Mouse (Mus musculus) embryonic facial prominence, embryonic 10.5 days (tissue): Measurements from ENCODE around the gene Tnp1. TPM values are rescaled to one million over a fixed set of nuclear protein-coding genes. Genes with fewer than 3 reads are reported as not detected.

Source experiments
- DNase-seq: peaks from one replicate; pipeline ENCODE4 v3.0.0-alpha.2; 2017; ENCODE audit warnings: low spot score
- H3K27ac ChIP-seq: fragments of 300-500 bp; sonication (generic); replicated peaks from 2 replicates; pipeline ENCODE4 v1.5.1; 2016; ENCODE audit warnings: mild to moderate bottlenecking
- H3K27me3 ChIP-seq: fragments of 300-500 bp; sonication (generic); replicated peaks from 2 replicates; pipeline ENCODE4 v1.6.1; 2016; ENCODE audit warnings: low read depth, mild to moderate bottlenecking; ENCODE audit not compliant: poor library complexity, severe bottlenecking
- H3K36me3 ChIP-seq: fragments of 300-500 bp; sonication (generic); replicated peaks from 2 replicates; pipeline ENCODE4 v1.6.1; 2016; ENCODE audit warnings: mild to moderate bottlenecking, moderate library complexity
- H3K4me1 ChIP-seq: fragments of 300-500 bp; sonication (generic); 2 replicates; pipeline ENCODE4 v1.6.1; 2016
- H3K4me3 ChIP-seq: fragments of 300-500 bp; sonication (generic); 2 replicates; pipeline ENCODE4 v1.5.1; 2016; ENCODE audit warnings: mild to moderate bottlenecking, moderate library complexity
- H3K9me3 ChIP-seq: fragments of 300-500 bp; sonication (generic); 2 replicates; pipeline ENCODE4 v1.6.1; 2016; ENCODE audit warnings: mild to moderate bottlenecking
- WGBS: fragments of 180-500 bp; shearing (Covaris S2); methylation state at CpG from one replicate; pipeline ENCODE4 v1.1.7; 2016; 5-methylcytosine and 5-hydroxymethylcytosine counted together
- polyA plus RNA-seq: library from polyadenylated mRNA; unstranded; fragments of >200 nt; fragmentation: Nextera tagmentation; extraction: Ambion mirVana; gene quantifications from 2 replicates; pipeline ENCODE4 v1.2.1, GENCODE M21; 2016

The Tnp1 gene
- polyA plus RNA-seq, result not detected in 2 replicates

- 91% methylated on average over 12 of the region's 12 CpGs for WGBS
- no peak within 1 kb of the TSS for H3K4me3 ChIP-seq
- H3K27ac ChIP-seq, result no peak within 1 kb of the TSS
- no peaks in the 10 kb centered on the region for H3K9me3 ChIP-seq
- H3K27me3 ChIP-seq, result no peaks in the 10 kb centered on the region
- H3K36me3 ChIP-seq, result no peaks in the 10 kb centered on the region
- DNase-seq, result no peak
- H3K4me1 ChIP-seq, result peaks cover 7% of the 10 kb centered on the region; the same call in 1 of the 2 replicates
Observed at GRCm38 (mm10) chr1:73015731-73016130, at the start of gene Tnp1. Tnp1 (minus strand) TSS chr1:73015909.

GRCm38 (mm10) chr1:73064336-73064735, 48.6 kb upstream of the Tnp1 start:
- Histone ChIP-seq H3K36me3 (no peaks in the 10 kb centered on the region), H3K4me1 (peaks cover 25% of the 10 kb centered on the region), H3K9me3 (no peaks in the 10 kb centered on the region), H3K27ac (no peak overlapping the region), H3K27me3 (no peaks in the 10 kb centered on the region), H3K4me3 (no peak overlapping the region)
- 82% methylated on average over 3 of the region's 3 CpGs for WGBS
- no peak for DNase-seq

- Histone ChIP-seq H3K4me3 (no peak overlapping the region), H3K4me1 (peaks cover 25% of the 10 kb centered on the region), H3K27me3 (no peaks in the 10 kb centered on the region), H3K36me3 (no peaks in the 10 kb centered on the region), H3K27ac (peak overlapping the region; percentile 12; the same call in 1 of the 2 replicates), H3K9me3 (no peaks in the 10 kb centered on the region)
- whole genome bisulfite sequencing, result 71% methylated on average over 7 of the region's 7 CpGs
- DNase-seq, result no peak
Observed at GRCm38 (mm10) chr1:73061491-73062233, 46.0 kb upstream of the Tnp1 start.

- no peak overlapping the region for H3K4me3 ChIP-seq
- H3K27ac ChIP-seq, result no peak overlapping the region
- H3K4me1 ChIP-seq, result peaks cover 27% of the 10 kb centered on the region
- WGBS, result 4% methylated on average over 3 of the region's 3 CpGs
- H3K36me3 ChIP-seq, result no peaks in the 10 kb centered on the region
- DNase-seq, result peak; percentile 51
- H3K27me3 ChIP-seq, result no peaks in the 10 kb centered on the region
- H3K9me3 ChIP-seq, result no peaks in the 10 kb centered on the region
Observed at GRCm38 (mm10) chr1:73060271-73060670, 44.6 kb upstream of the Tnp1 start.

GRCm38 (mm10) chr1:73056266-73057001, 40.7 kb upstream of the Tnp1 start:
- Histone ChIP-seq H3K4me1 (peaks cover 32% of the 10 kb centered on the region), H3K9me3 (no peaks in the 10 kb centered on the region), H3K27ac (no peak overlapping the region), H3K27me3 (no peaks in the 10 kb centered on the region), H3K4me3 (no peak overlapping the region), H3K36me3 (no peaks in the 10 kb centered on the region)
- WGBS, result 95% methylated on average over 3 of the region's 3 CpGs
- DNase-seq, result no peak

- H3K9me3 ChIP-seq, result no peaks in the 10 kb centered on the region
- WGBS, result 54% methylated on average over 3 of the region's 3 CpGs
- no peak overlapping the region for H3K27ac ChIP-seq
- H3K36me3 ChIP-seq, result no peaks in the 10 kb centered on the region
- H3K4me3 ChIP-seq, result no peak overlapping the region
- DNase-seq, result no peak
- no peaks in the 10 kb centered on the region for H3K27me3 ChIP-seq
- H3K4me1 ChIP-seq, result peaks cover 26% of the 10 kb centered on the region
Observed at GRCm38 (mm10) chr1:73055820-73056219, 40.1 kb upstream of the Tnp1 start.

- no peaks in the 10 kb centered on the region for H3K36me3 ChIP-seq
- WGBS, result 68% methylated on average over 6 of the region's 6 CpGs
- no peak for DNase-seq
- H3K9me3 ChIP-seq, result no peaks in the 10 kb centered on the region
- no peaks in the 10 kb centered on the region for H3K27me3 ChIP-seq
- peaks cover 20% of the 10 kb centered on the region for H3K4me1 ChIP-seq
- H3K4me3 ChIP-seq, result no peak overlapping the region
- peak overlapping the region; percentile 32; the same call in 1 of the 2 replicates for H3K27ac ChIP-seq
Observed at GRCm38 (mm10) chr1:73055206-73055605, 39.5 kb upstream of the Tnp1 start.

- Histone ChIP-seq H3K27ac (no peak overlapping the region), H3K9me3 (no peaks in the 10 kb centered on the region), H3K36me3 (no peaks in the 10 kb centered on the region), H3K4me3 (no peak overlapping the region), H3K4me1 (0 out of 2 replicates have a peak, but pooled peaks cover 12% of the 10 kb centered on the region), H3K27me3 (no peaks in the 10 kb centered on the region)
- 53% methylated on average over 9 of the region's 9 CpGs for WGBS
- no peak for DNase-seq
Observed at GRCm38 (mm10) chr1:73053545-73054326, 38.0 kb upstream of the Tnp1 start.

- Histone ChIP-seq H3K9me3 (no peaks in the 10 kb centered on the region), H3K27ac (no peak overlapping the region), H3K27me3 (no peaks in the 10 kb centered on the region), H3K4me3 (no peak overlapping the region), H3K4me1 (peaks cover 13% of the 10 kb centered on the region), H3K36me3 (no peaks in the 10 kb centered on the region)
- WGBS, result 86% methylated on average over 6 of the region's 6 CpGs
- no peak for DNase-seq
Observed at GRCm38 (mm10) chr1:73046896-73047672, 31.4 kb upstream of the Tnp1 start.

GRCm38 (mm10) chr1:73045948-73046685, 30.4 kb upstream of the Tnp1 start:
- DNase-seq, result peak; percentile 25
- no peak overlapping the region for H3K4me3 ChIP-seq
- 28% methylated on average over 9 of the region's 9 CpGs for WGBS

GRCm38 (mm10) chr1:73043671-73044070, 28.0 kb upstream of the Tnp1 start:
- H3K4me3 ChIP-seq, result no peak overlapping the region
- no peaks in the 10 kb centered on the region for H3K36me3 ChIP-seq
- no peaks in the 10 kb centered on the region for H3K27me3 ChIP-seq
- DNase-seq, result no peak
- H3K4me1 ChIP-seq, result peaks cover 23% of the 10 kb centered on the region
- H3K9me3 ChIP-seq, result no peaks in the 10 kb centered on the region
- no peak overlapping the region for H3K27ac ChIP-seq
- WGBS, result 92% methylated on average over 10 of the region's 10 CpGs

More at GRCm38 (mm10) chr1:73045948-73046685, 30.4 kb upstream of the Tnp1 start:
- Histone ChIP-seq H3K27ac (peak overlapping the region; percentile 55), H3K9me3 (no peaks in the 10 kb centered on the region), H3K4me1 (peaks cover 14% of the 10 kb centered on the region), H3K27me3 (no peaks in the 10 kb centered on the region), H3K36me3 (no peaks in the 10 kb centered on the region)
